Mouse (Mus musculus) kidney, embryonic 14.5 days (tissue): Measurements from ENCODE around the gene Usp13. TPM values are rescaled to one million over a fixed set of nuclear protein-coding genes. Genes with fewer than 3 reads are reported as not detected.

Source experiments
- ATAC-seq: fragments of 200-750 bp; cut with Nextera tagmentation; 2 replicates; pipeline ENCODE4 v1.8.0; 2017; ENCODE audit warnings: moderate number of reproducible peaks, mild to moderate bottlenecking, moderate TSS enrichment, moderate library complexity; ENCODE audit not compliant: low FRiP score, low TSS enrichment
- H3K27ac ChIP-seq: fragments of 300-500 bp; sonication (generic); 2 replicates; pipeline ENCODE4 v1.5.1; 2014; ENCODE audit warnings: low read depth, mild to moderate bottlenecking, low read length, moderate library complexity, mixed read lengths
- H3K27me3 ChIP-seq: fragments of 300-500 bp; sonication (generic); 2 replicates; pipeline ENCODE4 v1.6.1; 2014; ENCODE audit warnings: mild to moderate bottlenecking, low read length; ENCODE audit not compliant: control insufficient read depth, insufficient read depth
- H3K36me3 ChIP-seq: fragments of 300-500 bp; sonication (generic); 2 replicates; pipeline ENCODE4 v1.6.1; 2014; ENCODE audit warnings: low read length, mixed read lengths; ENCODE audit not compliant: control insufficient read depth, insufficient read depth
- H3K4me1 ChIP-seq: fragments of 300-500 bp; sonication (generic); 2 replicates; pipeline ENCODE4 v1.6.1; 2014; ENCODE audit warnings: low read length, mixed read lengths; ENCODE audit not compliant: control insufficient read depth, insufficient read depth
- H3K4me2 ChIP-seq: fragments of 300-500 bp; sonication (generic); replicated peaks from 2 replicates; pipeline ENCODE4 v1.6.1; 2014; ENCODE audit warnings: low read depth, mild to moderate bottlenecking, low read length
- H3K4me3 ChIP-seq: fragments of 300-500 bp; sonication (generic); 2 replicates; pipeline ENCODE4 v1.5.1; 2014; ENCODE audit warnings: mild to moderate bottlenecking, low read length
- H3K9ac ChIP-seq: fragments of 300-500 bp; sonication (generic); 2 replicates; pipeline ENCODE4 v1.6.1; 2014; ENCODE audit warnings: low read depth, mild to moderate bottlenecking, low read length, moderate library complexity
- H3K9me3 ChIP-seq: fragments of 300-500 bp; sonication (generic); 2 replicates; pipeline ENCODE4 v1.6.1; 2016; ENCODE audit warnings: low read length; ENCODE audit not compliant: control insufficient read depth
- WGBS: fragments of 180-500 bp; shearing (Covaris S2); extraction: QIAGEN DNeasy Blood & Tissue Kit; methylation state at CpG from one replicate; pipeline ENCODE4 v1.1.7; 2014; 5-methylcytosine and 5-hydroxymethylcytosine counted together
- polyA plus RNA-seq: library from polyadenylated mRNA; unstranded; fragments of >200 nt; fragmentation: Nextera tagmentation; extraction: Ambion mirVana; gene quantifications from 2 replicates; pipeline ENCODE4 v1.2.1, GENCODE M21; 2014

Usp13 gene
- polyA plus RNA-seq, 1 experiment from 2014 or later: 4.7 TPM

- WGBS: 76% methylated on average over 7 of the region's 7 CpGs
- no peak for ATAC-seq
- no peak overlapping the region for H3K4me3 ChIP-seq
- H3K27me3 ChIP-seq: no peaks in the 10 kb centered on the region
- H3K27ac ChIP-seq: no peak overlapping the region
- H3K9me3 ChIP-seq: no peaks in the 10 kb centered on the region; the same call in 1 of the 2 replicates
- no peak overlapping the region for H3K4me2 ChIP-seq
- H3K36me3 ChIP-seq: no peaks in the 10 kb centered on the region
- H3K9ac ChIP-seq: no peak overlapping the region
- H3K4me1 ChIP-seq: no peaks in the 10 kb centered on the region
Measured at GRCm38 (mm10) chr3:32837847-32838246, 20.5 kb downstream of the Usp13 start.

GRCm38 (mm10) chr3:32856362-32857107, 39.2 kb downstream of the Usp13 start:
- Histone ChIP-seq H3K9ac (no peak overlapping the region), H3K4me3 (no peak overlapping the region), H3K4me2 (no peak overlapping the region), H3K36me3 (no peaks in the 10 kb centered on the region), H3K4me1 (no peaks in the 10 kb centered on the region), H3K27ac (peak overlapping the region; percentile 51; the same call in 1 of the 2 replicates), H3K9me3 (no peaks in the 10 kb centered on the region), H3K27me3 (no peaks in the 10 kb centered on the region)
- ATAC-seq: peak; percentile 79; the same call in 1 of the 2 replicates
- 28% methylated on average over 16 of the region's 16 CpGs for WGBS

- Histone ChIP-seq H3K4me3 (no peak overlapping the region), H3K9me3 (no peaks in the 10 kb centered on the region), H3K27me3 (no peaks in the 10 kb centered on the region), H3K4me2 (no peak overlapping the region), H3K4me1 (no peaks in the 10 kb centered on the region), H3K36me3 (no peaks in the 10 kb centered on the region), H3K9ac (no peak overlapping the region), H3K27ac (no peak overlapping the region)
- ATAC-seq: peak; percentile 64
- 58% methylated on average over 3 of the region's 3 CpGs for WGBS
Measured at GRCm38 (mm10) chr3:32871081-32871480, 53.7 kb downstream of the Usp13 start.

GRCm38 (mm10) chr3:32886386-32886785, 69.0 kb downstream of the Usp13 start:
- no peak for ATAC-seq
- Histone ChIP-seq H3K9ac (no peak overlapping the region), H3K4me2 (no peak overlapping the region), H3K4me1 (no peaks in the 10 kb centered on the region), H3K9me3 (no peaks in the 10 kb centered on the region), H3K36me3 (no peaks in the 10 kb centered on the region), H3K4me3 (no peak overlapping the region), H3K27me3 (no peaks in the 10 kb centered on the region), H3K27ac (no peak overlapping the region)
- 85% methylated on average over 8 of the region's 8 CpGs for WGBS

GRCm38 (mm10) chr3:32888886-32889285, 71.5 kb downstream of the Usp13 start:
- H3K9ac ChIP-seq: no peak overlapping the region
- no peaks in the 10 kb centered on the region for H3K4me1 ChIP-seq

GRCm38 (mm10) chr3:32890174-32890573, 72.8 kb downstream of the Usp13 start:
- ATAC-seq: no peak

More at GRCm38 (mm10) chr3:32888886-32889285, 71.5 kb downstream of the Usp13 start:
- H3K9me3 ChIP-seq: no peaks in the 10 kb centered on the region
- H3K4me3 ChIP-seq: no peak overlapping the region
- H3K27me3 ChIP-seq: no peaks in the 10 kb centered on the region
- 91% methylated on average over 5 of the region's 5 CpGs for WGBS
- H3K27ac ChIP-seq: no peak overlapping the region
- no peak overlapping the region for H3K4me2 ChIP-seq
- ATAC-seq: no peak
- no peaks in the 10 kb centered on the region for H3K36me3 ChIP-seq

GRCm38 (mm10) chr3:32903462-32903861, 86.1 kb downstream of the Usp13 start:
- WGBS: 76% methylated on average over 4 of the region's 4 CpGs
- no peak for ATAC-seq

More at GRCm38 (mm10) chr3:32890174-32890573, 72.8 kb downstream of the Usp13 start:
- no peaks in the 10 kb centered on the region for H3K27me3 ChIP-seq
- H3K27ac ChIP-seq: no peak overlapping the region
- no peak overlapping the region for H3K4me3 ChIP-seq
- no peaks in the 10 kb centered on the region for H3K9me3 ChIP-seq
- no peaks in the 10 kb centered on the region for H3K4me1 ChIP-seq
- 96% methylated on average over 4 of the region's 4 CpGs for WGBS
- H3K4me2 ChIP-seq: no peak overlapping the region
- no peaks in the 10 kb centered on the region for H3K36me3 ChIP-seq
- no peak overlapping the region for H3K9ac ChIP-seq

GRCm38 (mm10) chr3:32904599-32904998, 87.3 kb downstream of the Usp13 start:
- Histone ChIP-seq H3K27me3 (no peaks in the 10 kb centered on the region), H3K4me2 (no peak overlapping the region), H3K9me3 (no peaks in the 10 kb centered on the region), H3K9ac (no peak overlapping the region), H3K4me1 (no peaks in the 10 kb centered on the region), H3K4me3 (no peak overlapping the region), H3K27ac (no peak overlapping the region), H3K36me3 (no peaks in the 10 kb centered on the region)
- 65% methylated on average over 1 of the region's 1 CpGs for WGBS
- no peak for ATAC-seq

More at GRCm38 (mm10) chr3:32903462-32903861, 86.1 kb downstream of the Usp13 start:
- Histone ChIP-seq H3K27me3 (no peaks in the 10 kb centered on the region), H3K4me3 (no peak overlapping the region), H3K4me1 (no peaks in the 10 kb centered on the region), H3K9ac (no peak overlapping the region), H3K4me2 (no peak overlapping the region), H3K27ac (no peak overlapping the region), H3K36me3 (no peaks in the 10 kb centered on the region), H3K9me3 (no peaks in the 10 kb centered on the region)
